Mouse (Mus musculus): ENCODE measurements at regions not wholly inside any gene's neighbourhood (a gene's known extent, or its start where the extent isn't known, plus 50 kb on each side); places are given as distances from the start of the nearest gene placed in this dataset.
"Not testable (repeated sequence)": the region's sequence is repeated elsewhere in the genome, so short reads cannot be mapped to it uniquely, and the experiment has no call there.

- Histone ChIP-seq H3K36me3 (replicated peaks) (no peaks in the 10 kb centered on the region), H3K9me3 (no peaks in the 10 kb centered on the region), H3K27me3 (replicated peaks; ENCODE audit: low read depth, poor library complexity, severe bottlenecking) (no peaks in the 10 kb centered on the region), H3K4me1 (no peaks in the 10 kb centered on the region), H3K4me3 (no peak overlapping the region), H3K27ac (replicated peaks) (no peak overlapping the region)
- 88% methylated on average over 2 of the region's 2 CpGs for WGBS
- no peak for DNase-seq (ENCODE audit: low spot score)
Measured at GRCm38 (mm10) chr8:15567742-15568141, 521.9 kb upstream of the BB014433 start.

GRCm38 (mm10) chr8:15562310-15563296 is 516.7 kb upstream of the BB014433 start:
- Histone ChIP-seq H3K9me3 (no peaks in the 10 kb centered on the region), H3K27me3 (replicated peaks; ENCODE audit: low read depth, poor library complexity, severe bottlenecking) (no peaks in the 10 kb centered on the region), H3K4me3 (no peak overlapping the region), H3K36me3 (replicated peaks) (no peaks in the 10 kb centered on the region), H3K4me1 (no peaks in the 10 kb centered on the region), H3K27ac (replicated peaks) (no peak overlapping the region)
- DNase-seq (ENCODE audit: low spot score), result no peak
- WGBS, result 91% methylated on average over 39 of the region's 39 CpGs

- Histone ChIP-seq H3K4me1 (no peaks in the 10 kb centered on the region), H3K27me3 (replicated peaks; ENCODE audit: low read depth, poor library complexity, severe bottlenecking) (no peaks in the 10 kb centered on the region), H3K27ac (replicated peaks) (no peak overlapping the region), H3K9me3 (no peaks in the 10 kb centered on the region), H3K4me3 (no peak overlapping the region), H3K36me3 (replicated peaks) (no peaks in the 10 kb centered on the region)
- WGBS, result 91% methylated on average over 4 of the region's 4 CpGs
- no peak for DNase-seq (ENCODE audit: low spot score)
Measured at GRCm38 (mm10) chr8:15532027-15532426, 486.1 kb upstream of the BB014433 start.

GRCm38 (mm10) chr8:15525461-15525860 is 479.6 kb upstream of the BB014433 start:
- Histone ChIP-seq H3K27ac (replicated peaks) (no peak overlapping the region), H3K4me1 (no peaks in the 10 kb centered on the region), H3K4me3 (no peak overlapping the region), H3K27me3 (replicated peaks; ENCODE audit: low read depth, poor library complexity, severe bottlenecking) (no peaks in the 10 kb centered on the region), H3K9me3 (no peaks in the 10 kb centered on the region), H3K36me3 (replicated peaks) (no peaks in the 10 kb centered on the region)
- no peak for DNase-seq (ENCODE audit: low spot score)
- 96% methylated on average over 3 of the region's 3 CpGs for WGBS

- not testable (repeated sequence) for H3K36me3 ChIP-seq (replicated peaks); DNase-seq (ENCODE audit: low spot score); H3K9me3 ChIP-seq; H3K4me3 ChIP-seq; H3K27ac ChIP-seq (replicated peaks); H3K4me1 ChIP-seq; H3K27me3 ChIP-seq (replicated peaks; ENCODE audit: low read depth, poor library complexity, severe bottlenecking)
- WGBS, result 72% methylated on average over 19 of the region's 19 CpGs
Measured at GRCm38 (mm10) chr8:15519896-15520295, 474.0 kb upstream of the BB014433 start.

- H3K36me3 ChIP-seq (replicated peaks), result no peaks in the 10 kb centered on the region
- H3K4me1 ChIP-seq, result no peaks in the 10 kb centered on the region
- WGBS, result 80% methylated on average over 4 of the region's 4 CpGs
- H3K27ac ChIP-seq (replicated peaks), result no peak overlapping the region
- H3K4me3 ChIP-seq, result no peak overlapping the region
- no peak for DNase-seq (ENCODE audit: low spot score)
- no peaks in the 10 kb centered on the region for H3K27me3 ChIP-seq (replicated peaks; ENCODE audit: low read depth, poor library complexity, severe bottlenecking)
- H3K9me3 ChIP-seq, result no peaks in the 10 kb centered on the region
Measured at GRCm38 (mm10) chr8:15500973-15501372, 455.1 kb upstream of the BB014433 start.

- H3K4me3 ChIP-seq, result no peak overlapping the region
- 87% methylated on average over 5 of the region's 5 CpGs for WGBS
Measured at GRCm38 (mm10) chr8:15497566-15497965, 451.7 kb upstream of the BB014433 start.

GRCm38 (mm10) chr8:15496248-15496647 is 450.4 kb upstream of the BB014433 start:
- no peak for DNase-seq (ENCODE audit: low spot score)
- Histone ChIP-seq H3K4me1 (no peaks in the 10 kb centered on the region), H3K9me3 (no peaks in the 10 kb centered on the region), H3K36me3 (replicated peaks) (no peaks in the 10 kb centered on the region), H3K4me3 (no peak overlapping the region), H3K27ac (replicated peaks) (no peak overlapping the region), H3K27me3 (replicated peaks; ENCODE audit: low read depth, poor library complexity, severe bottlenecking) (no peaks in the 10 kb centered on the region)
- WGBS, result 81% methylated on average over 11 of the region's 11 CpGs

More at GRCm38 (mm10) chr8:15497566-15497965, 451.7 kb upstream of the BB014433 start:
- no peak overlapping the region for H3K27ac ChIP-seq (replicated peaks)
- H3K9me3 ChIP-seq, result no peaks in the 10 kb centered on the region
- no peaks in the 10 kb centered on the region for H3K36me3 ChIP-seq (replicated peaks)
- H3K27me3 ChIP-seq (replicated peaks; ENCODE audit: low read depth, poor library complexity, severe bottlenecking), result no peaks in the 10 kb centered on the region
- H3K4me1 ChIP-seq, result no peaks in the 10 kb centered on the region
- DNase-seq (ENCODE audit: low spot score), result no peak

GRCm38 (mm10) chr8:15490774-15491173 is 444.9 kb upstream of the BB014433 start:
- Histone ChIP-seq H3K9me3 (no peaks in the 10 kb centered on the region), H3K27me3 (replicated peaks; ENCODE audit: low read depth, poor library complexity, severe bottlenecking) (no peaks in the 10 kb centered on the region), H3K27ac (replicated peaks) (no peak overlapping the region), H3K36me3 (replicated peaks) (no peaks in the 10 kb centered on the region), H3K4me1 (no peaks in the 10 kb centered on the region), H3K4me3 (no peak overlapping the region)
- WGBS, result 82% methylated on average over 4 of the region's 4 CpGs
- no peak for DNase-seq (ENCODE audit: low spot score)

GRCm38 (mm10) chr8:15487579-15487978 is 441.7 kb upstream of the BB014433 start:
- Histone ChIP-seq H3K4me3 (no peak overlapping the region), H3K4me1 (no peaks in the 10 kb centered on the region), H3K27me3 (replicated peaks; ENCODE audit: low read depth, poor library complexity, severe bottlenecking) (no peaks in the 10 kb centered on the region), H3K27ac (replicated peaks) (no peak overlapping the region), H3K9me3 (no peaks in the 10 kb centered on the region), H3K36me3 (replicated peaks) (no peaks in the 10 kb centered on the region)
- 67% methylated on average over 5 of the region's 5 CpGs for WGBS
- DNase-seq (ENCODE audit: low spot score), result no peak

GRCm38 (mm10) chr8:15470561-15470960 is 424.7 kb upstream of the BB014433 start:
- WGBS, result 85% methylated on average over 4 of the region's 4 CpGs
- no peak for DNase-seq (ENCODE audit: low spot score)
- Histone ChIP-seq H3K4me3 (no peak overlapping the region), H3K27ac (replicated peaks) (no peak overlapping the region), H3K9me3 (no peaks in the 10 kb centered on the region), H3K27me3 (replicated peaks; ENCODE audit: low read depth, poor library complexity, severe bottlenecking) (no peaks in the 10 kb centered on the region), H3K4me1 (no peaks in the 10 kb centered on the region), H3K36me3 (replicated peaks) (no peaks in the 10 kb centered on the region)

- Histone ChIP-seq H3K4me1 (no peaks in the 10 kb centered on the region), H3K4me3 (no peak overlapping the region), H3K9me3 (no peaks in the 10 kb centered on the region), H3K27ac (replicated peaks) (no peak overlapping the region), H3K27me3 (replicated peaks; ENCODE audit: low read depth, poor library complexity, severe bottlenecking) (no peaks in the 10 kb centered on the region), H3K36me3 (replicated peaks) (no peaks in the 10 kb centered on the region)
- DNase-seq (ENCODE audit: low spot score), result no peak
- WGBS, result 78% methylated on average over 10 of the region's 10 CpGs
Measured at GRCm38 (mm10) chr8:15468540-15469476, 422.9 kb upstream of the BB014433 start.
